Comparison of ENCODE assay signal across 11 mouse cellular contexts in the genomic region with DNA sequence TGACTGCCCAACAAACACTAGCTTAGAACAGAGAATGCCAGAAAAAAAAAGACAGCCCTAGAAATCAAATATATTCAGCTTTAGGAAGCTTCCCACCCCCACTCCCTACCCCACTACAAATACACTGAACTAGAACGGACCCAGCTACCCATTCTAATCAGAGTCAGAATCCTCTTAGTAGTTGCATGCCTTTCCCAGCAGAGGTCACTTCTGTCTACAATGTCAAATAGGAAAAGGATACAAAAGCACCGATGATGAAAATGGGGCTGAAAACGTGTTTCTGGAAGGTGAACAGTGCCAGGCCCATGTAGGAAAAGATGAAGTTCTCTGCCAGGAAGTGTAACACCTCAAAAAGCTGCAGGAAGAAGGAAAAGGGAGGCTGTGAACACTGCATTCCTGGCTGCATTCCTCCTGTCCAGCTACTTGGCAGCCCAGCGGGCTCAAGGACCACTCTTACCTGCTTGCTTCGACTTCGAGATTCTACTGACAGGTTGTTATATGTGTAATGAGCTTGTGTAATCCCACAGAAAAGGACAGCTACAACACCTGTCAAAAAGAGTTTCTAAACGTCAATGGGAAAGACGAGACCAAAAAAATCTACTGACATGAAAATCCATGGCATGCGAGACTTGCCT.
DNase-seq lines count a peak whose midpoint lies in the region; ATAC-seq and TF ChIP-seq lines count a peak whose summit lies in the region.
"Had no signal": no experiment of that assay in that cellular context is flagged by ENCODE, and none has a peak within 500 bp of the region (broad histone marks: within the 10 kb centered on the region; RNA-seq: fewer than 3 reads in every experiment).

No protein-coding gene starts in this region.

- no peak overlapping the region for H3K27ac ChIP-seq in hindbrain, embryonic 11.5 days (ENCODE audit: low read depth, low read length)
- H3K27ac ChIP-seq in hindbrain, embryonic 13.5 days = no peak overlapping the region
- no peak overlapping the region for H3K27ac ChIP-seq in midbrain, embryonic 14.5 days (replicated peaks; ENCODE audit: low read depth, low read length)
- H3K27ac ChIP-seq in midbrain, embryonic 13.5 days = no peak overlapping the region
- H3K27ac ChIP-seq in lung, embryonic 14.5 days (ENCODE audit: low read depth) = no peak overlapping the region
- H3K27ac ChIP-seq: hindbrain, embryonic 15.5 days had no signal

- H3K4me1 ChIP-seq in hindbrain, embryonic 11.5 days (replicated peaks; ENCODE audit: control insufficient read depth, insufficient read depth, low read length) = no peaks in the 10 kb centered on the region
- H3K4me1 ChIP-seq in hindbrain, embryonic 13.5 days (replicated peaks) = no peaks in the 10 kb centered on the region
- H3K4me1 ChIP-seq in midbrain, embryonic 14.5 days (ENCODE audit: control insufficient read depth, insufficient read depth, low read length) = no peaks in the 10 kb centered on the region
- H3K4me1 ChIP-seq in midbrain, embryonic 13.5 days (replicated peaks) = no peaks in the 10 kb centered on the region
- no peaks in the 10 kb centered on the region for H3K4me1 ChIP-seq in lung, embryonic 14.5 days (ENCODE audit: insufficient read depth)
- H3K4me1 ChIP-seq: heart, embryonic 12.5 days; hindbrain, embryonic 15.5 days had no signal

- intact Hi-C loops in left cerebral cortex, postnatal 25 days (cut with DNase I) = loop anchor here (2.0 to 5.0 kb wide), 2 partner anchors 130 to 173 kb away; a partner anchor contains a TSS

- no peak overlapping the region for H3K4me2 ChIP-seq in hindbrain, embryonic 11.5 days (replicated peaks; ENCODE audit: low read depth, low read length)
- no peak overlapping the region for H3K4me2 ChIP-seq in hindbrain, embryonic 13.5 days
- H3K4me2 ChIP-seq in midbrain, embryonic 14.5 days (ENCODE audit: low read length) = no peak overlapping the region
- H3K4me2 ChIP-seq in midbrain, embryonic 13.5 days (replicated peaks) = no peak overlapping the region
- no peak overlapping the region for H3K4me2 ChIP-seq in lung, embryonic 14.5 days
- H3K4me2 ChIP-seq: heart, embryonic 12.5 days; hindbrain, embryonic 15.5 days had no signal

- H3K9ac ChIP-seq in hindbrain, embryonic 11.5 days (ENCODE audit: low read depth, low read length) = no peak overlapping the region
- no peak overlapping the region for H3K9ac ChIP-seq in hindbrain, embryonic 13.5 days
- no peak overlapping the region for H3K9ac ChIP-seq in midbrain, embryonic 14.5 days (replicated peaks; ENCODE audit: low read length)
- H3K9ac ChIP-seq in midbrain, embryonic 13.5 days (replicated peaks) = no peak overlapping the region
- H3K9ac ChIP-seq in lung, embryonic 14.5 days = no peak overlapping the region
- H3K9ac ChIP-seq: heart, embryonic 12.5 days; hindbrain, embryonic 15.5 days had no signal

- 0 out of 2 replicates have a peak, but pooled peaks have one; percentile 12 for ATAC-seq in hindbrain, embryonic 11.5 days (ENCODE audit: low FRiP score)
- no peak for ATAC-seq in hindbrain, embryonic 13.5 days (ENCODE audit: low FRiP score)
- no peak for ATAC-seq in midbrain, embryonic 14.5 days (ENCODE audit: low FRiP score, low TSS enrichment)
- ATAC-seq in midbrain, embryonic 13.5 days = no peak
- no peak for ATAC-seq in lung, embryonic 14.5 days (ENCODE audit: insufficient read depth)
- ATAC-seq in cerebellum, adult (ENCODE audit: insufficient number of reproducible peaks, low FRiP score, low TSS enrichment) = no peak

- 57% methylated on average over 9 of the region's 9 CpGs for WGBS in hindbrain, embryonic 11.5 days
- 58% methylated on average over 9 of the region's 9 CpGs for WGBS in hindbrain, embryonic 13.5 days
- 55% methylated on average over 9 of the region's 9 CpGs for WGBS in midbrain, embryonic 14.5 days
- 58% methylated on average over 9 of the region's 9 CpGs for WGBS in midbrain, embryonic 13.5 days
- 41% methylated on average over 9 of the region's 9 CpGs for WGBS in lung, embryonic 14.5 days

- no peaks in the 10 kb centered on the region for H3K36me3 ChIP-seq in hindbrain, embryonic 11.5 days (ENCODE audit: control insufficient read depth, insufficient read depth, low read length)
- H3K36me3 ChIP-seq in hindbrain, embryonic 13.5 days = no peaks in the 10 kb centered on the region
- no peaks in the 10 kb centered on the region for H3K36me3 ChIP-seq in midbrain, embryonic 14.5 days (ENCODE audit: control insufficient read depth, insufficient read depth, low read length)
- no peaks in the 10 kb centered on the region for H3K36me3 ChIP-seq in midbrain, embryonic 13.5 days
- H3K36me3 ChIP-seq in lung, embryonic 14.5 days (ENCODE audit: insufficient read depth) = no peaks in the 10 kb centered on the region
- H3K36me3 ChIP-seq: heart, embryonic 12.5 days; hindbrain, embryonic 15.5 days had no signal

- H3K9me3 ChIP-seq in hindbrain, embryonic 11.5 days (ENCODE audit: control insufficient read depth, low read length) = no peaks in the 10 kb centered on the region
- H3K9me3 ChIP-seq in hindbrain, embryonic 13.5 days = no peaks in the 10 kb centered on the region
- no peaks in the 10 kb centered on the region for H3K9me3 ChIP-seq in midbrain, embryonic 14.5 days (ENCODE audit: control insufficient read depth, low read length)
- H3K9me3 ChIP-seq in midbrain, embryonic 13.5 days = no peaks in the 10 kb centered on the region
- H3K9me3 ChIP-seq in lung, embryonic 14.5 days (ENCODE audit: low read depth, low read length) = no peaks in the 10 kb centered on the region
- H3K9me3 ChIP-seq: heart, embryonic 12.5 days; hindbrain, embryonic 15.5 days had no signal

- TF ChIP-seq CTCF in lung, embryonic 14.5 days (IDR thresholded peaks at IDR 0.05; ENCODE audit: low read depth) = peak; percentile 34

- DNase-seq in hindbrain, embryonic 11.5 days (ENCODE audit: low spot score) = peak; percentile 1
- peak; percentile 37 for DNase-seq in midbrain, embryonic 14.5 days
- DNase-seq in lung, embryonic 14.5 days = peak; percentile 9
- DNase-seq in spleen, postnatal 36 days (ENCODE audit: low spot score in 2 of 2) = no peak
- DNase-seq in left cerebral cortex, postnatal 25 days (ENCODE audit: low spot score in 2 of 2) = no peak

- no peak overlapping the region for H3K4me3 ChIP-seq in hindbrain, embryonic 11.5 days (ENCODE audit: low read depth, low read length)
- no peak overlapping the region for H3K4me3 ChIP-seq in hindbrain, embryonic 13.5 days
- no peak overlapping the region for H3K4me3 ChIP-seq in midbrain, embryonic 14.5 days (replicated peaks; ENCODE audit: low read depth, low read length)
- no peak overlapping the region for H3K4me3 ChIP-seq in midbrain, embryonic 13.5 days (replicated peaks)
- H3K4me3 ChIP-seq in lung, embryonic 14.5 days (ENCODE audit: low read depth, low read length) = no peak overlapping the region
- H3K4me3 ChIP-seq: erythroblast, embryonic 14.5 days; heart, embryonic 12.5 days; hindbrain, embryonic 15.5 days had no signal

- H3K27me3 ChIP-seq in hindbrain, embryonic 11.5 days (ENCODE audit: control insufficient read depth, insufficient read depth, low read length) = no peaks in the 10 kb centered on the region
- H3K27me3 ChIP-seq in hindbrain, embryonic 13.5 days = no peaks in the 10 kb centered on the region
- H3K27me3 ChIP-seq in midbrain, embryonic 14.5 days (ENCODE audit: control insufficient read depth, insufficient read depth, low read length) = no peaks in the 10 kb centered on the region
- H3K27me3 ChIP-seq in midbrain, embryonic 13.5 days = no peaks in the 10 kb centered on the region
- no peaks in the 10 kb centered on the region for H3K27me3 ChIP-seq in lung, embryonic 14.5 days (ENCODE audit: insufficient read depth, low read length)
- H3K27me3 ChIP-seq: heart, embryonic 12.5 days; hindbrain, embryonic 15.5 days had no signal

Comparison
In these comparisons a context has a peak if more than half of its experiments do, and no peak if none do; other contexts are left out.
1. DNase-seq: peak in hindbrain, embryonic 11.5 days (single experiment), midbrain, embryonic 14.5 days (single experiment) and lung, embryonic 14.5 days (single experiment); none in spleen, postnatal 36 days (0 of 2) and left cerebral cortex, postnatal 25 days (0 of 2).